Mouse (Mus musculus): ENCODE results near the gene Fam193b. TPM values are rescaled to one million over a fixed set of nuclear protein-coding genes. Genes with fewer than 3 reads are reported as not detected.

Fam193b gene
- polyA plus RNA-seq, 1 experiment from 2014 or later = 30.1 TPM

GRCm38 (mm10) chr13:55600657-55601056, 29.7 kb upstream of the Fam193b start:
- Histone ChIP-seq H3K27ac (ENCODE audit: low read length) (no peak overlapping the region), H3K9ac (ENCODE audit: low read length) (peak overlapping the region; percentile 81), H3K27me3 (ENCODE audit: control insufficient read depth, insufficient read depth, low read length) (no peaks in the 10 kb centered on the region), H3K4me3 (replicated peaks; ENCODE audit: low read length) (peak overlapping the region; percentile 81), H3K4me2 (ENCODE audit: low read depth, low read length) (peak overlapping the region; percentile 81), H3K4me1 (ENCODE audit: control insufficient read depth, insufficient read depth, low read length) (peaks cover 5% of the 10 kb centered on the region), H3K9me3 (replicated peaks; ENCODE audit: control insufficient read depth, low read length) (no peaks in the 10 kb centered on the region), H3K36me3 (ENCODE audit: control insufficient read depth, insufficient read depth, low read length) (peaks cover 8% of the 10 kb centered on the region; the same call in 1 of the 2 replicates)
- no peak; the same call in 1 of the 2 replicates for ATAC-seq (ENCODE audit: insufficient read depth, low FRiP score)
- 14% methylated on average over 9 of the region's 9 CpGs for WGBS

DNA sequence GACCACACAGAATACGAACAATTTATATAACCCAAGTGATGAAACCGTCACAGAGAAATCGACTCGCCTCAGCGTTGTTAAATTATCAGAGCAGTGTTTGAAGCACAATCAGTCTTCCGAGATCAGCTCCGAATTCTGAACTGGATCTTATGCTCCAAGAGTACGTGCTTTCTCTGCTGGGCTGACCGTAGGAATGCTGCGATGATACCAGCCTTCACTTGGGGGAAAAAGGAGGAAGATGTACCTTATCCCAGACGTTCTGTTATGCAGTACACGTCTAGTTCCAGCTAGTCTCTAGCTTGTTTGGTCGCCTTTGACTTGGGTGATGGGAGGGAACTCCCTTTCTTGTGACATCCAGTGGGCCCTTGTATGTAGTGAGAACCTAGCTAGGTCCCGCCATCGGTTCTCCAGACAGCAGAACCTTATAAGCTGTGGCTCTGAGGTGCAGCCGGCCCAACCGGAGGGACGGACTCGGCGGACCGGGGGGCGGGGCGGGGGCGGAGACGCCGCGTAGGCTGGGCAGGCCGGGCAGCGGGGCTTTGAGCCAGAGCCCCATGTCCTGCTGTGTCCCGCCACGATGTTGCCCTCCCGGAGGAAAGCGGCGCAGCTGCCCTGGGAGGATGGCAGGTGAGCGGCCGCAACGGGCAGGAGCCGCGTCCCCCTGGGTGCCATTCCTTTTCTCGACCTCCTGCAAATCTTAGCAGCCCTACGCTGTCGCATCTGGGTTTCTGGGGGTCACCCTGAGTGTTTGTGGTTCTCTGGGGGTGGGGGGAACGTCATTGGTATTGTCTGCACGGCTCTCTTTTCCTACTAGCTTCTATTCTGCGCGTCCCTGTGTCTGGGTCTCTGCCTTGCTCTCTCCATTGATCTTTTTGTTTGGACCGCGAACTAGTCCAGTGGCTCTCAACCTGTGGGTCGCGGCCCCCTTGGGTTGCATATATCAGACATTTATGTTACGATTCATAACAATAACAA, 28.9 kb upstream of the Fam193b start, which contains the start of gene B4galt7:
Gene B4galt7 (plus strand): TSS at position 331 of the 975 bp plus-strand sequence.
- Histone ChIP-seq H3K27ac (ENCODE audit: low read length) (0 out of 2 replicates have a peak within 1 kb of the TSS, but pooled peaks have one; percentile 31), H3K9ac (ENCODE audit: low read length) (peak within 1 kb of the TSS; percentile 81), H3K4me2 (ENCODE audit: low read depth, low read length) (peak within 1 kb of the TSS; percentile 81), H3K27me3 (ENCODE audit: control insufficient read depth, insufficient read depth, low read length) (no peaks in the 10 kb centered on the region), H3K36me3 (ENCODE audit: control insufficient read depth, insufficient read depth, low read length) (peaks cover 8% of the 10 kb centered on the region; the same call in 1 of the 2 replicates), H3K4me3 (replicated peaks; ENCODE audit: low read length) (peak within 1 kb of the TSS; percentile 81), H3K4me1 (ENCODE audit: control insufficient read depth, insufficient read depth, low read length) (peaks cover 5% of the 10 kb centered on the region), H3K9me3 (replicated peaks; ENCODE audit: control insufficient read depth, low read length) (no peaks in the 10 kb centered on the region)
- peak; percentile 93 for ATAC-seq (ENCODE audit: insufficient read depth, low FRiP score)
- 9% methylated on average over 51 of the region's 51 CpGs for WGBS

- H3K4me1 ChIP-seq (ENCODE audit: control insufficient read depth, insufficient read depth, low read length) = peaks cover 11% of the 10 kb centered on the region
- H3K9ac ChIP-seq (ENCODE audit: low read length) = no peak overlapping the region
- WGBS = 96% methylated on average over 12 of the region's 12 CpGs
- H3K27ac ChIP-seq (ENCODE audit: low read length) = no peak overlapping the region
- no peaks in the 10 kb centered on the region for H3K9me3 ChIP-seq (replicated peaks; ENCODE audit: control insufficient read depth, low read length)
- ATAC-seq (ENCODE audit: insufficient read depth, low FRiP score) = no peak
- H3K27me3 ChIP-seq (ENCODE audit: control insufficient read depth, insufficient read depth, low read length) = no peaks in the 10 kb centered on the region
- H3K36me3 ChIP-seq (ENCODE audit: control insufficient read depth, insufficient read depth, low read length) = peaks cover 8% of the 10 kb centered on the region; the same call in 1 of the 2 replicates
- H3K4me2 ChIP-seq (ENCODE audit: low read depth, low read length) = no peak overlapping the region
- no peak overlapping the region for H3K4me3 ChIP-seq (replicated peaks; ENCODE audit: low read length)
Measured at GRCm38 (mm10) chr13:55596802-55597201, 25.9 kb upstream of the Fam193b start.

DNA sequence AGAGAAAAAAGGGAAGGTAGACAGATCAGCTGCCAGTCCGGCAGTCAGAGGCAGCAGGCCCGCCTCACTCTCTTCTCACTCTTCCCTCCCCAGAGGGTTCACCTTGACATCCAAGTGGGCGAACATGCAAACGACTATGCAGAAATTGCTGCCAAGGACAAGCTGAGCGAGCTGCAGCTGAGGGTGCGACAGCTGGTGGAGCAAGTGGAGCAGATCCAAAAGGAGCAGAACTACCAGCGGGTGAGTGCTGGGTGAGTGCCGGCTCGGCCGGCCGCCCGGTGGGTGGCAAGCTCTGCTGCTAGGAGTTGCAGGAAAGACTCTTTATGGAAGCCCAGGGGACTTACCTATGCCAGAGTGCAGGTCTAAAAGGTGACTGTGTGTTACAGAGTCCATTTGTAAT, 24.5 kb upstream of the Fam193b start:
- no peak for ATAC-seq (ENCODE audit: insufficient read depth, low FRiP score)
- H3K4me1 ChIP-seq (ENCODE audit: control insufficient read depth, insufficient read depth, low read length) = peaks cover 6% of the 10 kb centered on the region; the same call in 1 of the 2 replicates
- H3K36me3 ChIP-seq (ENCODE audit: control insufficient read depth, insufficient read depth, low read length) = peaks cover 8% of the 10 kb centered on the region; the same call in 1 of the 2 replicates
- 84% methylated on average over 12 of the region's 12 CpGs for WGBS
- H3K4me3 ChIP-seq (replicated peaks; ENCODE audit: low read length) = no peak overlapping the region
- H3K4me2 ChIP-seq (ENCODE audit: low read depth, low read length) = no peak overlapping the region
- no peaks in the 10 kb centered on the region for H3K9me3 ChIP-seq (replicated peaks; ENCODE audit: control insufficient read depth, low read length)
- no peak overlapping the region for H3K27ac ChIP-seq (ENCODE audit: low read length)
- H3K27me3 ChIP-seq (ENCODE audit: control insufficient read depth, insufficient read depth, low read length) = no peaks in the 10 kb centered on the region
- no peak overlapping the region for H3K9ac ChIP-seq (ENCODE audit: low read length)

- H3K27me3 ChIP-seq (ENCODE audit: control insufficient read depth, insufficient read depth, low read length) = no peaks in the 10 kb centered on the region
- peak overlapping the region; percentile 44 for H3K27ac ChIP-seq (ENCODE audit: low read length)
- WGBS = under 1% methylated on average over 31 of the region's 31 CpGs
- ATAC-seq (ENCODE audit: insufficient read depth, low FRiP score) = peak; percentile 35
- peak overlapping the region; percentile 85 for H3K9ac ChIP-seq (ENCODE audit: low read length)
- H3K4me1 ChIP-seq (ENCODE audit: control insufficient read depth, insufficient read depth, low read length) = peaks cover 6% of the 10 kb centered on the region; the same call in 1 of the 2 replicates
- H3K9me3 ChIP-seq (replicated peaks; ENCODE audit: control insufficient read depth, low read length) = no peaks in the 10 kb centered on the region
- H3K4me3 ChIP-seq (replicated peaks; ENCODE audit: low read length) = peak overlapping the region; percentile 62
- peak overlapping the region; percentile 78 for H3K4me2 ChIP-seq (ENCODE audit: low read depth, low read length)
- H3K36me3 ChIP-seq (ENCODE audit: control insufficient read depth, insufficient read depth, low read length) = peaks cover 8% of the 10 kb centered on the region; the same call in 1 of the 2 replicates
Measured at GRCm38 (mm10) chr13:55593254-55593747, 22.4 kb upstream of the Fam193b start.

- WGBS = 5% methylated on average over 29 of the region's 29 CpGs
Measured at GRCm38 (mm10) chr13:55592512-55593253, 21.8 kb upstream of the Fam193b start.

GRCm38 (mm10) chr13:55591961-55592490, 21.1 kb upstream of the Fam193b start:
- H3K9ac ChIP-seq (ENCODE audit: low read length) = no peak overlapping the region
- H3K27me3 ChIP-seq (ENCODE audit: control insufficient read depth, insufficient read depth, low read length) = no peaks in the 10 kb centered on the region
- no peak overlapping the region for H3K27ac ChIP-seq (ENCODE audit: low read length)
- H3K4me1 ChIP-seq (ENCODE audit: control insufficient read depth, insufficient read depth, low read length) = peaks cover 6% of the 10 kb centered on the region; the same call in 1 of the 2 replicates
- no peak overlapping the region for H3K4me3 ChIP-seq (replicated peaks; ENCODE audit: low read length)
- no peak for ATAC-seq (ENCODE audit: insufficient read depth, low FRiP score)
- H3K4me2 ChIP-seq (ENCODE audit: low read depth, low read length) = no peak overlapping the region
- 77% methylated on average over 4 of the region's 4 CpGs for WGBS
- H3K36me3 ChIP-seq (ENCODE audit: control insufficient read depth, insufficient read depth, low read length) = peaks cover 7% of the 10 kb centered on the region; the same call in 1 of the 2 replicates
- H3K9me3 ChIP-seq (replicated peaks; ENCODE audit: control insufficient read depth, low read length) = no peaks in the 10 kb centered on the region

More at GRCm38 (mm10) chr13:55592512-55593253, 21.8 kb upstream of the Fam193b start:
- Histone ChIP-seq H3K4me3 (replicated peaks; ENCODE audit: low read length) (peak overlapping the region; percentile 62), H3K36me3 (ENCODE audit: control insufficient read depth, insufficient read depth, low read length) (peaks cover 8% of the 10 kb centered on the region; the same call in 1 of the 2 replicates), H3K9ac (ENCODE audit: low read length) (peak overlapping the region; percentile 85), H3K9me3 (replicated peaks; ENCODE audit: control insufficient read depth, low read length) (no peaks in the 10 kb centered on the region), H3K4me1 (ENCODE audit: control insufficient read depth, insufficient read depth, low read length) (peaks cover 6% of the 10 kb centered on the region; the same call in 1 of the 2 replicates), H3K27ac (ENCODE audit: low read length) (peak overlapping the region; percentile 44), H3K4me2 (ENCODE audit: low read depth, low read length) (peak overlapping the region; percentile 54), H3K27me3 (ENCODE audit: control insufficient read depth, insufficient read depth, low read length) (no peaks in the 10 kb centered on the region)
- peak; percentile 99 for ATAC-seq (ENCODE audit: insufficient read depth, low FRiP score)

DNA sequence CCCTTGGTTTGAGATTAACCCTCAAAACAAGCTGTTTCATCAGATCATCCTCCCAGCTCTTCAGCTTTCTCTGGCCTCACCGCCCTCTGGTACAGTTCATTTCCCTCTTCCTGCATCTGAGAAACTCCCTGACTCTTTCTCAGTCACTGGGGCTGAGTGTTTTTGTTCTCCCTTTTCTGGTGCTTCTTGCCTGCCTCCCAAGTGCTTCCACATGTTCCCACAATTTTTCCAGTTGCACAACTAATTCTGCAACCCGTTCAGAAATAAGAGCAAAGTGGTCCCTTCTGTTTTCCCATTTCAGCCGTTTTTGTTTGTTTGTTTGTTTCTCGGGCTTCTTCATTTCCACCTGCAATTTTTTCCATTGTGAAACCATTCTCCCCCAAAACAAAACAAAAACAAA, 7.2 kb upstream of the Fam193b start:
- no peak overlapping the region for H3K9ac ChIP-seq (ENCODE audit: low read length)
- H3K4me3 ChIP-seq (replicated peaks; ENCODE audit: low read length) = no peak overlapping the region
- ATAC-seq (ENCODE audit: insufficient read depth, low FRiP score) = no peak
- H3K27me3 ChIP-seq (ENCODE audit: control insufficient read depth, insufficient read depth, low read length) = no peaks in the 10 kb centered on the region
- no peak overlapping the region for H3K4me2 ChIP-seq (ENCODE audit: low read depth, low read length)
- H3K36me3 ChIP-seq (ENCODE audit: control insufficient read depth, insufficient read depth, low read length) = no peaks in the 10 kb centered on the region
- H3K4me1 ChIP-seq (ENCODE audit: control insufficient read depth, insufficient read depth, low read length) = no peaks in the 10 kb centered on the region
- no peak overlapping the region for H3K27ac ChIP-seq (ENCODE audit: low read length)
- 73% methylated on average over 4 of the region's 4 CpGs for WGBS
- no peaks in the 10 kb centered on the region for H3K9me3 ChIP-seq (replicated peaks; ENCODE audit: control insufficient read depth, low read length)

Measured in stomach, embryonic 16.5 days (tissue).